Mouse (Mus musculus) embryonic facial prominence, embryonic 13.5 days (tissue): ENCODE measurements around the gene Asic2. TPM values are rescaled to one million over a fixed set of nuclear protein-coding genes. Genes with fewer than 3 reads are reported as not detected.

ENCODE experiments used
- ATAC-seq: fragments of 200-750 bp; cut with Nextera tagmentation; 2 replicates; pipeline ENCODE4 v1.8.0; 2017; ENCODE audit warnings: low read depth; ENCODE audit not compliant: insufficient number of reproducible peaks, insufficient read depth, low FRiP score, low TSS enrichment
- H3K27ac ChIP-seq: fragments of 300-500 bp; sonication (generic); 2 replicates; pipeline ENCODE4 v1.5.1; 2015; ENCODE audit warnings: moderate library complexity, mild to moderate bottlenecking, inconsistent platforms
- H3K27me3 ChIP-seq: fragments of 300-500 bp; sonication (generic); 2 replicates; pipeline ENCODE4 v1.6.1; 2015; ENCODE audit warnings: mild to moderate bottlenecking, inconsistent platforms
- H3K36me3 ChIP-seq: fragments of 300-500 bp; sonication (generic); 2 replicates; pipeline ENCODE4 v1.6.1; 2015; ENCODE audit warnings: mild to moderate bottlenecking, inconsistent platforms
- H3K4me1 ChIP-seq: fragments of 300-500 bp; sonication (generic); 2 replicates; pipeline ENCODE4 v1.6.1; 2015; ENCODE audit warnings: inconsistent platforms
- H3K4me2 ChIP-seq: fragments of 300-500 bp; sonication (generic); 2 replicates; pipeline ENCODE4 v1.6.1; 2015; ENCODE audit warnings: moderate library complexity, mild to moderate bottlenecking, inconsistent platforms
- H3K4me3 ChIP-seq: fragments of 300-500 bp; sonication (generic); 2 replicates; pipeline ENCODE4 v1.5.1; 2015; ENCODE audit warnings: mild to moderate bottlenecking, inconsistent platforms
- H3K9ac ChIP-seq: fragments of 300-500 bp; sonication (generic); 2 replicates; pipeline ENCODE4 v1.6.1; 2015; ENCODE audit warnings: mild to moderate bottlenecking, inconsistent platforms
- H3K9me3 ChIP-seq: fragments of 300-500 bp; sonication (generic); 2 replicates; pipeline ENCODE4 v1.6.1; 2016; ENCODE audit warnings: inconsistent platforms
- WGBS: fragments of 180-500 bp; shearing (Covaris S2); methylation state at CpG from one replicate; pipeline ENCODE4 v1.1.7; 2015; ENCODE audit warnings: mixed read lengths; 5-methylcytosine and 5-hydroxymethylcytosine counted together
- polyA plus RNA-seq: library from polyadenylated mRNA; unstranded; fragments of >200 nt; fragmentation: Nextera tagmentation; extraction: Ambion mirVana; gene quantifications from 2 replicates; pipeline ENCODE4 v1.2.1, GENCODE M21; 2015

Gene Asic2
- polyA plus RNA-seq, 1 experiment from 2014 or later = 0.60 TPM

GRCm38 (mm10) chr11:81151286-81152020 is 816.8 kb downstream of the Asic2 start:
- ATAC-seq = no peak
- Histone ChIP-seq H3K9me3 (no peaks in the 10 kb centered on the region), H3K4me2 (peak overlapping the region; percentile 98), H3K4me3 (peak overlapping the region; percentile 51), H3K4me1 (peaks cover 27% of the 10 kb centered on the region), H3K9ac (peak overlapping the region; percentile 59; the same call in 1 of the 2 replicates), H3K27me3 (peaks cover 83% of the 10 kb centered on the region), H3K27ac (no peak overlapping the region), H3K36me3 (no peaks in the 10 kb centered on the region)
- WGBS = 3% methylated on average over 36 of the region's 36 CpGs

GRCm38 (mm10) chr11:81150621-81151020 is 817.6 kb downstream of the Asic2 start:
- no peak overlapping the region for H3K9ac ChIP-seq
- H3K4me3 ChIP-seq = no peak overlapping the region
- H3K9me3 ChIP-seq = no peaks in the 10 kb centered on the region
- no peak overlapping the region for H3K27ac ChIP-seq
- no peak for ATAC-seq
- H3K4me1 ChIP-seq = peaks cover 27% of the 10 kb centered on the region
- peaks cover 75% of the 10 kb centered on the region for H3K27me3 ChIP-seq
- H3K36me3 ChIP-seq = no peaks in the 10 kb centered on the region
- H3K4me2 ChIP-seq = no peak overlapping the region
- 83% methylated on average over 8 of the region's 8 CpGs for WGBS

- ATAC-seq = no peak
- WGBS = 30% methylated on average over 10 of the region's 10 CpGs
- Histone ChIP-seq H3K4me2 (no peak overlapping the region), H3K9ac (no peak overlapping the region), H3K27ac (no peak overlapping the region), H3K4me3 (no peak overlapping the region), H3K4me1 (peaks cover 21% of the 10 kb centered on the region), H3K27me3 (peaks cover 53% of the 10 kb centered on the region), H3K36me3 (no peaks in the 10 kb centered on the region), H3K9me3 (no peaks in the 10 kb centered on the region)
Observed at GRCm38 (mm10) chr11:81148423-81148822, 819.8 kb downstream of the Asic2 start.

GRCm38 (mm10) chr11:81146574-81147157 is 821.6 kb downstream of the Asic2 start:
- Histone ChIP-seq H3K4me3 (no peak overlapping the region), H3K36me3 (no peaks in the 10 kb centered on the region), H3K4me2 (no peak overlapping the region), H3K27ac (no peak overlapping the region), H3K9me3 (no peaks in the 10 kb centered on the region), H3K27me3 (peaks cover 35% of the 10 kb centered on the region), H3K4me1 (peaks cover 4% of the 10 kb centered on the region), H3K9ac (no peak overlapping the region)
- no peak for ATAC-seq
- 89% methylated on average over 9 of the region's 9 CpGs for WGBS

GRCm38 (mm10) chr11:81135141-81135540 is 833.1 kb downstream of the Asic2 start:
- Histone ChIP-seq H3K4me3 (no peak overlapping the region), H3K27ac (no peak overlapping the region), H3K27me3 (no peaks in the 10 kb centered on the region; the same call in 1 of the 2 replicates), H3K4me2 (no peak overlapping the region), H3K9me3 (no peaks in the 10 kb centered on the region), H3K9ac (no peak overlapping the region), H3K36me3 (no peaks in the 10 kb centered on the region), H3K4me1 (no peaks in the 10 kb centered on the region)
- no peak for ATAC-seq
- 68% methylated on average over 4 of the region's 4 CpGs for WGBS

- H3K36me3 ChIP-seq = no peaks in the 10 kb centered on the region
Observed at GRCm38 (mm10) chr11:81133950-81134349, 834.3 kb downstream of the Asic2 start.

GRCm38 (mm10) chr11:81132669-81133068 is 835.6 kb downstream of the Asic2 start:
- WGBS = 89% methylated on average over 7 of the region's 7 CpGs
- Histone ChIP-seq H3K27me3 (no peaks in the 10 kb centered on the region; the same call in 1 of the 2 replicates), H3K36me3 (no peaks in the 10 kb centered on the region), H3K4me3 (no peak overlapping the region), H3K4me2 (no peak overlapping the region), H3K9me3 (no peaks in the 10 kb centered on the region), H3K4me1 (no peaks in the 10 kb centered on the region), H3K27ac (no peak overlapping the region), H3K9ac (no peak overlapping the region)
- ATAC-seq = no peak

More at GRCm38 (mm10) chr11:81133950-81134349, 834.3 kb downstream of the Asic2 start:
- no peak for ATAC-seq
- no peaks in the 10 kb centered on the region for H3K4me1 ChIP-seq
- no peak overlapping the region for H3K4me3 ChIP-seq
- WGBS = 15% methylated on average over 5 of the region's 5 CpGs
- H3K27ac ChIP-seq = no peak overlapping the region
- no peaks in the 10 kb centered on the region; the same call in 1 of the 2 replicates for H3K27me3 ChIP-seq
- H3K4me2 ChIP-seq = no peak overlapping the region
- no peaks in the 10 kb centered on the region for H3K9me3 ChIP-seq
- H3K9ac ChIP-seq = no peak overlapping the region

- Histone ChIP-seq H3K4me1 (no peaks in the 10 kb centered on the region), H3K9me3 (no peaks in the 10 kb centered on the region), H3K9ac (no peak overlapping the region), H3K4me3 (no peak overlapping the region), H3K4me2 (no peak overlapping the region), H3K27me3 (no peaks in the 10 kb centered on the region), H3K36me3 (no peaks in the 10 kb centered on the region), H3K27ac (no peak overlapping the region)
- no peak for ATAC-seq
- 88% methylated on average over 6 of the region's 6 CpGs for WGBS
Observed at GRCm38 (mm10) chr11:81124363-81124762, 843.9 kb downstream of the Asic2 start.

GRCm38 (mm10) chr11:81120024-81120576 is 848.2 kb downstream of the Asic2 start:
- no peak overlapping the region for H3K27ac ChIP-seq
- 55% methylated on average over 8 of the region's 8 CpGs for WGBS
- H3K4me2 ChIP-seq = no peak overlapping the region
- no peak for ATAC-seq
- H3K9ac ChIP-seq = no peak overlapping the region
- no peaks in the 10 kb centered on the region for H3K36me3 ChIP-seq
- H3K4me1 ChIP-seq = no peaks in the 10 kb centered on the region
- H3K9me3 ChIP-seq = no peaks in the 10 kb centered on the region
- no peak overlapping the region for H3K4me3 ChIP-seq
- H3K27me3 ChIP-seq = no peaks in the 10 kb centered on the region

- H3K4me2 ChIP-seq = no peak overlapping the region
- no peak overlapping the region for H3K27ac ChIP-seq
- H3K36me3 ChIP-seq = no peaks in the 10 kb centered on the region
- WGBS = 55% methylated on average over 7 of the region's 7 CpGs
- no peak for ATAC-seq
- no peak overlapping the region for H3K9ac ChIP-seq
- H3K4me1 ChIP-seq = no peaks in the 10 kb centered on the region
- no peak overlapping the region for H3K4me3 ChIP-seq
- no peaks in the 10 kb centered on the region for H3K9me3 ChIP-seq
- H3K27me3 ChIP-seq = no peaks in the 10 kb centered on the region
Observed at GRCm38 (mm10) chr11:81118055-81118454, 850.2 kb downstream of the Asic2 start.

- Histone ChIP-seq H3K36me3 (no peaks in the 10 kb centered on the region), H3K27me3 (no peaks in the 10 kb centered on the region), H3K4me1 (no peaks in the 10 kb centered on the region), H3K27ac (no peak overlapping the region), H3K4me3 (no peak overlapping the region), H3K9ac (no peak overlapping the region), H3K4me2 (no peak overlapping the region), H3K9me3 (no peaks in the 10 kb centered on the region)
- ATAC-seq = no peak
- WGBS = 36% methylated on average over 9 of the region's 9 CpGs
Observed at GRCm38 (mm10) chr11:81115666-81116065, 852.6 kb downstream of the Asic2 start.

DNA sequence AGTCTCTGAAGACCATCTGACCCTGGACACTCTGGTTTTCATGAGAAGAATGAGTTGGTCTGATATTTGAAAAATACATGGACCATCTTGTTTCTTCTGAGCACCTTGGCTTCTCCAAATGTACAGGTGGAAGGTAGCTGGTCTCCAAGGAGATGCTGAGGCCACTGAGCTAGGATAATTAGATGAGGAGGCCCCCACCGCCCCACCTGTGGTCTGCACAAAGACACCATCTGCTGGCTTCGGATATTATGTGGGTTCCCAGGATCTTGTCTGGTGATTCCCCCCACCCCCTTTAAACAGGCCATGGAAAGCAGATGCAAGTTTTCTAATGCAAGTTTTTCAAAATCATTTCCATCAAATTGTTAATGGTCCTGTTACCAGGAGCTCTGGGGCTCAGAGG is 856.6 kb downstream of the Asic2 start:
- Histone ChIP-seq H3K4me1 (no peaks in the 10 kb centered on the region), H3K4me3 (no peak overlapping the region), H3K4me2 (no peak overlapping the region), H3K27me3 (no peaks in the 10 kb centered on the region), H3K36me3 (no peaks in the 10 kb centered on the region), H3K9ac (no peak overlapping the region), H3K27ac (no peak overlapping the region), H3K9me3 (no peaks in the 10 kb centered on the region)
- 86% methylated on average over 2 of the region's 2 CpGs for WGBS
- no peak for ATAC-seq
